Mouse (Mus musculus) CH12.LX (cell line): Measurements from ENCODE around the gene Tmco3. TPM values are rescaled to one million over a fixed set of nuclear protein-coding genes. Genes with fewer than 3 reads are reported as not detected.

ENCODE experiments used
- DNase-seq: peaks from one replicate; pipeline ENCODE4 v3.0.0-alpha.2; 2013; ENCODE audit errors: extremely low read depth
- H3K27ac ChIP-seq: 2 replicates; pipeline ENCODE4 v1.5.1; 2012; ENCODE audit warnings: low read depth, mild to moderate bottlenecking, control low read depth, moderate library complexity; ENCODE audit not compliant: insufficient read depth
- H3K27me3 ChIP-seq: replicated peaks from 2 replicates; pipeline ENCODE3; 2012; ENCODE audit warnings: inconsistent platforms
- H3K36me3 ChIP-seq, 2 experiments: replicated peaks in 1 of 2; 2 replicates each; pipeline versions ENCODE3 to v1.6.1; 2012; ENCODE audit warnings: inconsistent platforms in 1 of 2, low read length in 1 of 2, mild to moderate bottlenecking in 1 of 2, mixed read lengths in 1 of 2, moderate library complexity in 1 of 2; ENCODE audit not compliant: control insufficient read depth in 1 of 2, insufficient read depth in 1 of 2
- H3K4me1 ChIP-seq, 2 experiments: 2 replicates each; pipeline ENCODE4 v1.6.1; 2012; ENCODE audit warnings: inconsistent platforms in 1 of 2, moderate library complexity in 1 of 2; ENCODE audit not compliant: insufficient read depth in 2 of 2, control insufficient read depth in 1 of 2
- H3K4me2 ChIP-seq: 2 replicates; pipeline ENCODE4 v1.6.1; 2012; ENCODE audit warnings: low read depth, mild to moderate bottlenecking, control low read depth; ENCODE audit not compliant: poor library complexity, insufficient read depth, severe bottlenecking
- H3K4me3 ChIP-seq, 3 experiments: fragments of 150-350 bp in 1 of 3; sonication (generic) in 1 of 3; replicated peaks in 1 of 3; 2 replicates each; pipeline versions ENCODE3 to v1.5.1; 2011 to 2012; ENCODE audit warnings: low read depth in 2 of 3, low read length in 2 of 3, mild to moderate bottlenecking in 2 of 3, moderate library complexity in 2 of 3, control low read depth in 1 of 3, improper control_type of control experiment in 1 of 3, inconsistent platforms in 1 of 3, mixed read lengths in 1 of 3; ENCODE audit not compliant: poor library complexity in 1 of 3
- H3K79me2 ChIP-seq: replicated peaks from 2 replicates; pipeline ENCODE4 v1.6.1; 2012; ENCODE audit warnings: mild to moderate bottlenecking, moderate library complexity; ENCODE audit not compliant: control insufficient read depth, poor library complexity, insufficient read depth, severe bottlenecking; ENCODE audit errors: extremely low read depth
- H3K9ac ChIP-seq: 2 replicates; pipeline ENCODE4 v1.6.1; 2012; ENCODE audit warnings: low read depth, mild to moderate bottlenecking, control low read depth, moderate library complexity; ENCODE audit not compliant: insufficient read depth
- H3K9me3 ChIP-seq: replicated peaks from 2 replicates; pipeline ENCODE3; 2012; ENCODE audit warnings: low read length, inconsistent platforms, mixed read lengths
- CTCF ChIP-seq, 2 experiments: IDR thresholded peaks in 1 of 2; conservative IDR thresholded peaks in 1 of 2; 2 replicates each; pipeline ENCODE4 v1.5.1; 2011 to 2012; ENCODE audit warnings: low read depth in 2 of 2, low read length in 2 of 2, improper control_type of control experiment in 1 of 2, inconsistent platforms in 1 of 2, mild to moderate bottlenecking in 1 of 2, moderate library complexity in 1 of 2
- HCFC1 ChIP-seq: IDR thresholded peaks from 2 replicates; pipeline ENCODE4 v1.6.1; 2012; ENCODE audit warnings: low read depth, mild to moderate bottlenecking, inconsistent platforms, low read length, improper control_type of control experiment
- MAFK ChIP-seq: IDR thresholded peaks from 2 replicates; pipeline ENCODE4 v1.6.1; 2011; ENCODE audit warnings: low read length, improper control_type of control experiment; ENCODE audit not compliant: insufficient replicate concordance
- MAZ ChIP-seq: IDR thresholded peaks from 2 replicates; pipeline ENCODE4 v1.6.1; 2012; ENCODE audit warnings: low read depth, mild to moderate bottlenecking, inconsistent platforms, low read length, improper control_type of control experiment, moderate library complexity
- MEF2A ChIP-seq: IDR thresholded peaks from 2 replicates; pipeline ENCODE4 v1.6.1; 2014; ENCODE audit warnings: low read depth, mild to moderate bottlenecking, inconsistent platforms, low read length, improper control_type of control experiment, borderline replicate concordance
- MXI1 ChIP-seq: IDR thresholded peaks from 2 replicates; pipeline ENCODE4 v1.6.1; 2011; ENCODE audit warnings: mild to moderate bottlenecking, low read depth, low read length, improper control_type of control experiment
- NRF1 ChIP-seq: IDR thresholded peaks from 2 replicates; pipeline ENCODE4 v1.6.1; 2014; ENCODE audit warnings: low read depth, mild to moderate bottlenecking, inconsistent platforms, low read length, improper control_type of control experiment, moderate library complexity
- RAD21 ChIP-seq: IDR thresholded peaks from 2 replicates; pipeline ENCODE4 v1.6.1; 2011; ENCODE audit warnings: low read depth, mild to moderate bottlenecking, low read length, improper control_type of control experiment, moderate library complexity
- TCF12 ChIP-seq: IDR thresholded peaks from 2 replicates; pipeline ENCODE4 v1.6.1; 2014; ENCODE audit warnings: low read depth, mild to moderate bottlenecking, inconsistent platforms, low read length, improper control_type of control experiment
- USF1 ChIP-seq: IDR thresholded peaks from 2 replicates; pipeline ENCODE4 v1.6.1; 2014; ENCODE audit warnings: low read depth, mild to moderate bottlenecking, inconsistent platforms, low read length, improper control_type of control experiment
- USF2 ChIP-seq: conservative IDR thresholded peaks from 2 replicates; pipeline ENCODE4 v1.6.1; 2011; ENCODE audit warnings: low read depth, low read length, improper control_type of control experiment
- ZC3H11A ChIP-seq: IDR thresholded peaks from 2 replicates; pipeline ENCODE4 v1.6.1; 2012; ENCODE audit warnings: low read depth, mild to moderate bottlenecking, inconsistent platforms, low read length, improper control_type of control experiment
- ZKSCAN1 ChIP-seq: IDR thresholded peaks from 2 replicates; pipeline ENCODE4 v1.6.1; 2012; ENCODE audit warnings: low read depth, inconsistent platforms, low read length, improper control_type of control experiment, borderline replicate concordance
- dilution Hi-C: fragments of 300-500 bp; cut with MboI; formaldehyde crosslinking; loops from 2 replicates; pipeline ENCODE4 v1.14.3; 2020; ENCODE audit warnings: low sequenced_read_pairs; ENCODE audit not compliant: extremely low pct_unique_long_range_greater_than_20kb, extremely low pct_ligation_motif_present
- in situ Hi-C: fragments of 300-500 bp; cut with MboI; formaldehyde crosslinking; loops from 3 replicates; pipeline ENCODE4 v1.14.3; 2019; ENCODE audit warnings: low sequenced_read_pairs, low pct_ligation_motif_present, low pct_unique_long_range_greater_than_20kb, mixed read lengths
- polyA plus RNA-seq: library from polyadenylated mRNA; unstranded; fragments of >175 nt; gene quantifications from 2 replicates; pipeline ENCODE4 v1.2.1, GENCODE M21; 2012; ENCODE audit warnings: low read depth; ENCODE audit not compliant: insufficient read length
- total RNA-seq, 2 experiments: library from RNA; depleted of rRNA; stranded (reverse); fragments of 300-350 nt in 1 of 2; fragments of >200 nt in 1 of 2; gene quantifications; 2 replicates each; pipeline ENCODE4 v1.2.3; 2012 to 2014

Tmco3 gene
- total and polyA plus RNA-seq, 3 experiments, result 7.3 to 15.1 (median 10.1) TPM

DNA sequence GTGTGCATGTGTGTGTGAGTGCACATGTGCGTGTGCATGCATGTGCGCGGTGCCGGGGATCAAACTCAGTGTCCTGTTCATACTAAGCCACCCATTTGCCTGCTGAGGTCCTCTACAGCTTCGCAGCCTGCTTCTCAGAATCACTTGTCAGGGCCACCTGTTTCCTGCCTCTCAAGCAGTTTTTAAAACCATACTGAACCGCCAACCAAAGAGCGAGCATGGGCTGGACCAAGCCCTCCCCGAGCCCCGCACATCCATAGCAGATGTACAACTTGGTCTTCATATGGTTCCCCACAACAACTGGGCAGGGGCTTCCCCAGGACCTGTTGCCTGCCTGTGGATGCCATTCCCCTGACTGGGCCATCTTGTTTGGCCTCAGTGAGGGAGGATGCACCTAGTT is 47.9 kb upstream of the Tmco3 start:
- Histone ChIP-seq H3K9me3 (no peaks in the 10 kb centered on the region), H3K27ac (no peak overlapping the region), H3K4me1 (peaks cover 5 to 6% of the 10 kb centered on the region in 2 experiments; a peak in 2 of 4 replicates), H3K36me3 (no peaks in the 10 kb centered on the region), H3K4me2 (no peak overlapping the region), H3K9ac (no peak overlapping the region), H3K79me2 (no peaks in the 10 kb centered on the region), H3K4me3 (peak overlapping the region in 1 of 3 experiments; percentile 10)
- no peak for DNase-seq
- dilution Hi-C loops (no loop called here), in situ Hi-C loops (no loop called here)
- TF ChIP-seq MAFK, result no peak
- TF ChIP-seq, all 38 proteins: peak for 0
- peaks cover 77% of the 10 kb centered on the region for H3K27me3 ChIP-seq

DNA sequence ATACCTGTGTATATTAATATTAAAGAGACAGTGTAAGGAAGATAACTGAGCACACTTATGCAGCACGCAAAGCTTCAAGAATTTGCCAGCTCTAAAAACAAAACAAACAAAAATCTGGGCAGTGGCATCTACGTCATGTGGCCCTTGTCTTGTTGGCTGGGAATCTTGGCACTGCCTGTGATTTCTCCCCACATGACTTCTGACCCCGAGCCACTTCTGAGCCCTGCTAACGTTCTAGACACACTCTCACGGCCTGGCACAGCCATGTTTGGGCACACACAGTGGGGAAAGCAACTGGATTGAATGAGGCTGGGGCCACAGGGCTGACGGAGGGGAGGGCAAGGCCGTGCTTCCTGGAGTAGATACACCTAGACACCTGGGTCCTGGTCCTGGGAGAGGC is 47.3 kb upstream of the Tmco3 start:
- Histone ChIP-seq H3K9me3 (no peaks in the 10 kb centered on the region), H3K4me1 (peaks cover 5 to 6% of the 10 kb centered on the region in 2 experiments; a peak in 1 of 4 replicates), H3K4me2 (no peak overlapping the region)
- in situ Hi-C loops, result no loop called here
- no peak for TF ChIP-seq RAD21
- TF ChIP-seq USF2, result no peak
- TF ChIP-seq TCF12, result no peak
- TF ChIP-seq, all 38 proteins: peak for 0
- dilution Hi-C loops, result no loop called here
- Histone ChIP-seq H3K4me3 (no peak overlapping the region), H3K27me3 (peaks cover 77% of the 10 kb centered on the region), H3K9ac (no peak overlapping the region), H3K27ac (no peak overlapping the region), H3K36me3 (no peaks in the 10 kb centered on the region), H3K79me2 (no peaks in the 10 kb centered on the region)
- DNase-seq, result no peak

DNA sequence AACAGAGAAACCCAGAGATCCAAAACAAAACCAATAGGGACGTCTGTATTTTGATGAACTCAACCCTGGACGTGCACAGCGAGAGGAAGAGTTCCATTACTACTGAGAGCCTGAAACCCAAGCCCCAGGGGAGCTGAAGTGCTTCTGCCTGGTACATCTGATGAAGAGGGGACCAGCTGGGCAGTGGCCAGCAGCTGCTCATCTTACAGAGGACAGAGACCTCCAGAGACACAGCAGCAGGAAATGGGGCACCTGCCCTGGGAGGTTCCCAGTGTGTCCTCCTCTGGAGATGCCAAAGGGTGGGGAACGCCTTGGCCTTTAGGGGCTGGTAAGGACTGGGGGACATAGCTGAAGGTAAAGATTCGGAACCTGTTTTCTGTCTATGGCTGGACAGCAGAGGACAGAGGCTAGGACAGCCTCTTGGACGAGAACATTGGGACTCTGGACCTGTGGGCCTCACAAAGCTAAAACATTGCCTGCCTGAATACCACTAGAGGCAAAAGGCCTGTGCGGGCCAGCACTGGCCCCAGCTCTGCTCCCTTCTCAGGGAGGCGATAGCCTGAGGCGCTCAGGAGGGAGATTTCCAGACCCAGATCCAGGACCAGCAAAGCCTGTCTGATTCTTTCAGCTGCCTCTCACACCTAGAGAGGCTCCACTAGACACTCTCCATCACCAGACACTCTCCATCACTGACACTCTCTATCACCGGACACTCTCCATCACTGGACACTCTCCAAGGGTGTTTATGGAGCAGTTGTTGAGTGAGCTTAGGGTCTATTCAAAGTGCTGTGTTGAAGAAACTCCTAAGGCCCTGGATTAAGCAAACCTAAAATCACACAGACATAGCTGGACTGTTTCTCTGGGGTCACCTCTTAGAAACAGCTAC is 44.8 kb upstream of the Tmco3 start:
- no peak overlapping the region for H3K9ac ChIP-seq
- no peak for DNase-seq
- no peak overlapping the region for H3K4me2 ChIP-seq
- H3K4me3 ChIP-seq, result no peak overlapping the region
- peaks cover 90% of the 10 kb centered on the region for H3K27me3 ChIP-seq
- no peaks in the 10 kb centered on the region for H3K79me2 ChIP-seq
- H3K36me3 ChIP-seq, result no peaks in the 10 kb centered on the region
- dilution Hi-C loops (no loop called here), in situ Hi-C loops (no loop called here)
- H3K27ac ChIP-seq, result no peak overlapping the region
- TF ChIP-seq CTCF (conservative IDR thresholded peaks at IDR 0.05 in 1 of 2, IDR thresholded peaks at IDR 0.05 in 1 of 2; ENCODE audit: low read depth in 2 of 2, low read length in 2 of 2), result no peak
- no peak for TF ChIP-seq USF1
- TF ChIP-seq ZKSCAN1, result no peak
- no peak for TF ChIP-seq ZC3H11A
- TF ChIP-seq NRF1, result no peak
- no peak for TF ChIP-seq HCFC1
- TF ChIP-seq MEF2A, result no peak
- no peak for TF ChIP-seq MAZ
- no peak for TF ChIP-seq MXI1
- H3K9me3 ChIP-seq, result peaks cover 5% of the 10 kb centered on the region
- H3K4me1 ChIP-seq, result peaks cover 5 to 6% of the 10 kb centered on the region in 2 experiments; a peak in 1 of 4 replicates
